ENCODE assay signal across 10 mouse cellular contexts in the genomic region with DNA sequence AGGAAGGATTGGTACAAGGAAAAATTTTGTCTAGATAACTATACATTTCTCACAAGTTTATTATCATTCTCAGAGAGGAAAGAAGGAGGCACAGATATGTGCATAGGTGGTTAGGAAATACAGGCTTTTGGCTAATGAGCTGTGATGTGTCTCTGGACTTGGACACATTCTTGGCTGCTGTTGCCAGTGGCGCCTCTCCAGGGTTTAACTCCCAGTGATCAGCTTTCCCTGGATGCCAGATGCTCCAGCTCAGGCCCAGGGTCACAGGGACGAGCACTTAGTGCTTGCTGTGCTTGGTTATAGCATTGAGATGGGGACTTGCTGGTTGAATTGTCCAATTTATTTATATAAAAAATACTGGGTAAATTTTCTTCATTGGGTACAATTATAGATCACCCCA.
DNase-seq lines count a peak whose midpoint lies in the region; ATAC-seq and TF ChIP-seq lines count a peak whose summit lies in the region.
"Had no signal": no experiment of that assay in that cellular context is flagged by ENCODE, and none has a peak within 500 bp of the region (broad histone marks: within the 10 kb centered on the region; RNA-seq: fewer than 3 reads in every experiment).

No protein-coding gene starts in this region.

- no peak overlapping the region for H3K27ac ChIP-seq in stomach, postnatal 0 days (replicated peaks)
- no peak overlapping the region for H3K27ac ChIP-seq in intestine, embryonic 16.5 days (ENCODE audit: low read length)
- H3K27ac ChIP-seq: embryonic facial prominence, embryonic 12.5 days had no signal

- H3K36me3 ChIP-seq in stomach, postnatal 0 days (ENCODE audit: control insufficient read depth, insufficient read depth, low read length), result no peaks in the 10 kb centered on the region
- no peaks in the 10 kb centered on the region for H3K36me3 ChIP-seq in intestine, embryonic 16.5 days (ENCODE audit: control insufficient read depth, insufficient read depth, low read length)
- H3K36me3 ChIP-seq: embryonic facial prominence, embryonic 12.5 days had no signal

- no peak for TF ChIP-seq EP300 in stomach, postnatal 0 days (optimal IDR thresholded peaks at IDR 0.05)

- H3K27me3 ChIP-seq in stomach, postnatal 0 days (ENCODE audit: control insufficient read depth, insufficient read depth, low read length), result no peaks in the 10 kb centered on the region
- no peaks in the 10 kb centered on the region for H3K27me3 ChIP-seq in intestine, embryonic 16.5 days (replicated peaks; ENCODE audit: control insufficient read depth, insufficient read depth, low read length)
- H3K27me3 ChIP-seq: embryonic facial prominence, embryonic 12.5 days had no signal

- ATAC-seq in stomach, postnatal 0 days (ENCODE audit: low FRiP score, low TSS enrichment), result peak; percentile 32; the same call in 1 of the 2 replicates
- no peak for ATAC-seq in intestine, embryonic 16.5 days

- H3K9me3 ChIP-seq in stomach, postnatal 0 days (ENCODE audit: control insufficient read depth, low read length), result no peaks in the 10 kb centered on the region
- no peaks in the 10 kb centered on the region for H3K9me3 ChIP-seq in intestine, embryonic 16.5 days (ENCODE audit: control insufficient read depth, low read length)
- H3K9me3 ChIP-seq: embryonic facial prominence, embryonic 12.5 days had no signal

- 41% methylated on average over 2 of the region's 2 CpGs for WGBS in stomach, postnatal 0 days
- WGBS in intestine, embryonic 16.5 days, result 54% methylated on average over 2 of the region's 2 CpGs

- DNase-seq in adrenal gland, adult 2 months, result peak; percentile 37
- no peak for DNase-seq in adrenal gland, postnatal 4 days (ENCODE audit: low spot score in 2 of 2)
- peak; percentile 4 for DNase-seq in ovary, adult 18-20 months (ENCODE audit: low spot score)
- no peak for DNase-seq in ovary, postnatal 10 days (ENCODE audit: low spot score)
- peak; percentile 83 for DNase-seq in heart, postnatal 4 days
- peak; percentile 28 for DNase-seq in stomach, postnatal 0 days (ENCODE audit: low spot score)
- no peak for DNase-seq in thymus, adult 18-20 months

- no peak overlapping the region for H3K9ac ChIP-seq in stomach, postnatal 0 days (ENCODE audit: low read length)
- no peak overlapping the region for H3K9ac ChIP-seq in intestine, embryonic 16.5 days (ENCODE audit: low read depth, low read length)
- H3K9ac ChIP-seq: embryonic facial prominence, embryonic 12.5 days had no signal

- H3K4me2 ChIP-seq in stomach, postnatal 0 days (replicated peaks; ENCODE audit: low read depth), result no peak overlapping the region
- no peak overlapping the region for H3K4me2 ChIP-seq in intestine, embryonic 16.5 days (ENCODE audit: low read depth, low read length)
- H3K4me2 ChIP-seq: embryonic facial prominence, embryonic 12.5 days; liver, embryonic 11.5 days had no signal

- no peaks in the 10 kb centered on the region for H3K4me1 ChIP-seq in stomach, postnatal 0 days (replicated peaks; ENCODE audit: control insufficient read depth, insufficient read depth)
- H3K4me1 ChIP-seq in intestine, embryonic 16.5 days (ENCODE audit: control insufficient read depth, insufficient read depth, low read length), result 0 out of 2 replicates have a peak, but pooled peaks cover 3% of the 10 kb centered on the region
- H3K4me1 ChIP-seq: embryonic facial prominence, embryonic 12.5 days had no signal

- no peak overlapping the region for H3K4me3 ChIP-seq in stomach, postnatal 0 days (ENCODE audit: low read depth, low read length)
- no peak overlapping the region for H3K4me3 ChIP-seq in intestine, embryonic 16.5 days (ENCODE audit: low read length)
- H3K4me3 ChIP-seq: embryonic facial prominence, embryonic 12.5 days had no signal

- no peak for TF ChIP-seq CTCF in stomach, postnatal 0 days (IDR thresholded peaks at IDR 0.05; ENCODE audit: low read depth)

Comparison
In these comparisons a context has a peak if more than half of its experiments do, and no peak if none do; other contexts are left out.
1. DNase-seq: peak in adrenal gland, adult 2 months (single experiment), ovary, adult 18-20 months (single experiment), heart, postnatal 4 days (single experiment) and stomach, postnatal 0 days (single experiment); none in adrenal gland, postnatal 4 days (0 of 2), ovary, postnatal 10 days (single experiment) and thymus, adult 18-20 months (0 of 2).